Mouse (Mus musculus) intestine, embryonic 16.5 days (tissue): Measurements from ENCODE around the gene Tomm70a. TPM values are rescaled to one million over a fixed set of nuclear protein-coding genes. Genes with fewer than 3 reads are reported as not detected.

ENCODE experiments used
- ATAC-seq: fragments of 200-750 bp; cut with Nextera tagmentation; 2 replicates; pipeline ENCODE4 v1.8.0; 2017; ENCODE audit warnings: moderate TSS enrichment, moderate library complexity
- H3K27ac ChIP-seq: fragments of 300-500 bp; sonication (generic); 2 replicates; pipeline ENCODE4 v1.5.1; 2014; ENCODE audit warnings: mild to moderate bottlenecking, low read length
- H3K27me3 ChIP-seq: fragments of 300-500 bp; sonication (generic); replicated peaks from 2 replicates; pipeline ENCODE4 v1.6.1; 2014; ENCODE audit warnings: low read length, control low read depth, mixed read lengths; ENCODE audit not compliant: control insufficient read depth, insufficient read depth
- H3K36me3 ChIP-seq: fragments of 300-500 bp; sonication (generic); 2 replicates; pipeline ENCODE4 v1.6.1; 2014; ENCODE audit warnings: low read length, control low read depth; ENCODE audit not compliant: control insufficient read depth, insufficient read depth
- H3K4me1 ChIP-seq: fragments of 300-500 bp; sonication (generic); 2 replicates; pipeline ENCODE4 v1.6.1; 2014; ENCODE audit warnings: low read length, control low read depth, mixed read lengths; ENCODE audit not compliant: control insufficient read depth, insufficient read depth
- H3K4me2 ChIP-seq: fragments of 300-500 bp; sonication (generic); 2 replicates; pipeline ENCODE4 v1.6.1; 2014; ENCODE audit warnings: low read depth, low read length, control low read depth
- H3K4me3 ChIP-seq: fragments of 300-500 bp; sonication (generic); 2 replicates; pipeline ENCODE4 v1.5.1; 2014; ENCODE audit warnings: mild to moderate bottlenecking, low read length
- H3K9ac ChIP-seq: fragments of 300-500 bp; sonication (generic); 2 replicates; pipeline ENCODE4 v1.6.1; 2014; ENCODE audit warnings: low read depth, low read length
- H3K9me3 ChIP-seq: fragments of 300-500 bp; sonication (generic); 2 replicates; pipeline ENCODE4 v1.6.1; 2016; ENCODE audit warnings: low read length, control low read depth; ENCODE audit not compliant: control insufficient read depth
- WGBS: fragments of 180-500 bp; shearing (Covaris S2); extraction: QIAGEN DNeasy Blood & Tissue Kit; methylation state at CpG from one replicate; pipeline ENCODE4 v1.1.7; 2014; 5-methylcytosine and 5-hydroxymethylcytosine counted together
- polyA plus RNA-seq: library from polyadenylated mRNA; unstranded; fragments of >200 nt; fragmentation: Nextera tagmentation; extraction: Ambion mirVana; gene quantifications from 2 replicates; pipeline ENCODE4 v1.2.1, GENCODE M21; 2015

Gene Tomm70a
- polyA plus RNA-seq, 1 experiment from 2014 or later, result 39.2 TPM

DNA sequence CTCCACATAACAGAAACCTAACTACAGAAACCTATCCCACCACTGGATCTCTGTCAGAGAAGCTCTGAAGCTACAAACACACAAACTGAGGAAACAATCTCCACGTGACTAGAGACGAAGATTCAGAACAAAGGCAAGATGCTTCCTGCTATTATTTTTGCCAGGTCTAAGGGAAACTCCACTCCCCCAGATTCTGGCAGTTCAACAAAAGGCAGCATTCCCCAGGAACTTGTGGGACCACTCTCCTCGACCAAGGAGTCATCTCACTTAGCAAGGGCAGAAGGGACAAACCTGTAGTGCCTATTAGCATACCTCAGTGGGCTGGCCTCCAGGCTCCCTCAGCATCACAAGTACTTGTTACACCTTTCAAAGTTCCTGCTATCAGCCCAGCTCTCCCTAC lies 75.8 kb downstream of the Tomm70a start:
- Histone ChIP-seq H3K27me3 (no peaks in the 10 kb centered on the region), H3K27ac (no peak overlapping the region), H3K4me3 (no peak overlapping the region), H3K4me2 (no peak overlapping the region), H3K36me3 (peaks cover under 1% of the 10 kb centered on the region; the same call in 1 of the 2 replicates), H3K4me1 (no peaks in the 10 kb centered on the region), H3K9me3 (no peaks in the 10 kb centered on the region), H3K9ac (no peak overlapping the region)
- 67% methylated on average over 3 of the region's 3 CpGs for whole genome bisulfite sequencing
- ATAC-seq, result no peak

Other genes starting within 250 kb of the Tomm70a start
- 27.0 and 29.8 TPM in 2 replicates for gene Tmem45a, start 235.5 kb upstream of the Tomm70a start, polyA plus RNA-seq
- gene Lnp1, start 193.6 kb upstream of the Tomm70a start, polyA plus RNA-seq, result not detected in 2 replicates
- gene Tmem45a2, start 50.3 kb upstream of the Tomm70a start, polyA plus RNA-seq, result 0.05 and 0.20 TPM in 2 replicates
- gene Nit2, start 45.6 kb downstream of the Tomm70a start, polyA plus RNA-seq, result 76.1 and 79.9 TPM in 2 replicates
- 20.4 and 21.7 TPM in 2 replicates for gene Tbc1d23, start 109.8 kb downstream of the Tomm70a start, polyA plus RNA-seq
- gene Tmem30c, start 171.2 kb downstream of the Tomm70a start, polyA plus RNA-seq, result not detected in 2 replicates
- 30.4 and 31.9 TPM in 2 replicates for gene Filip1l, start 231.4 kb downstream of the Tomm70a start, polyA plus RNA-seq